ENCODE assay signal across 10 mouse cellular contexts in genomic region chr9:21451870-21452269, GRCm38 (mm10). TPM values are rescaled to one million over a fixed set of nuclear protein-coding genes. Genes with fewer than 3 reads are reported as not detected.
A peak's percentile ranks its signal among the peaks of the same experiment; 100 is the strongest.
DNase-seq lines count a peak whose midpoint lies in the region; ATAC-seq lines count a peak whose summit lies in the region.
"Had no signal": no experiment of that assay in that cellular context is flagged by ENCODE, and none has a peak within 500 bp of the region (broad histone marks: within the 10 kb centered on the region; RNA-seq: fewer than 3 reads in every experiment).

No protein-coding gene starts in this region.

- peaks cover 21% of the 10 kb centered on the region for H3K4me1 ChIP-seq in kidney, embryonic 16.5 days (ENCODE audit: insufficient read depth, low read length)
- H3K4me1 ChIP-seq in heart, embryonic 14.5 days (ENCODE audit: control insufficient read depth in 2 of 2, insufficient read depth in 2 of 2, low read length in 2 of 2) = peaks cover 17 to 35% of the 10 kb centered on the region in 2 experiments

- no peak for DNase-seq in kidney, postnatal 10 days
- DNase-seq in brain, adult 2 months (ENCODE audit: low read depth, low spot score) = peak; percentile 35
- DNase-seq in yolk sac, embryonic 10.5 days (ENCODE audit: low spot score) = no peak
- DNase-seq in layer of hippocampus, adult 8-10 months (ENCODE audit: low spot score in 2 of 2) = no peak
- DNase-seq: adrenal gland, postnatal 25 days; kidney, postnatal 4 days; thymus, adult 18-20 months had no signal

- no peak overlapping the region for H3K4me3 ChIP-seq in kidney, embryonic 16.5 days (ENCODE audit: low read length)
- H3K4me3 ChIP-seq in heart, embryonic 14.5 days (ENCODE audit: control insufficient read depth in 1 of 2, insufficient read depth in 1 of 2, low read depth in 1 of 2, low read length in 2 of 2) = no peak overlapping the region

- H3K9me3 ChIP-seq in kidney, embryonic 16.5 days (ENCODE audit: low read length) = no peaks in the 10 kb centered on the region
- no peaks in the 10 kb centered on the region for H3K9me3 ChIP-seq in heart, embryonic 14.5 days (ENCODE audit: control insufficient read depth, low read length)

- H3K9ac ChIP-seq in kidney, embryonic 16.5 days (replicated peaks; ENCODE audit: low read length) = no peak overlapping the region
- 0 out of 2 replicates have a peak overlapping the region, but pooled peaks have one; percentile 38 for H3K9ac ChIP-seq in heart, embryonic 14.5 days (ENCODE audit: low read length)

- ATAC-seq in kidney, embryonic 16.5 days (ENCODE audit: low FRiP score, low TSS enrichment) = no peak
- ATAC-seq in heart, embryonic 14.5 days (ENCODE audit: insufficient number of reproducible peaks, insufficient read depth, low FRiP score, low read depth) = no peak; the same call in 1 of the 2 replicates
- peak; percentile 28; the same call in 1 of the 2 replicates for ATAC-seq in megakaryocyte progenitor cell, adult 5-6 weeks (replicated peaks; ENCODE audit: poor library complexity)

- H3K27me3 ChIP-seq in kidney, embryonic 16.5 days (ENCODE audit: insufficient read depth, low read length) = no peaks in the 10 kb centered on the region
- H3K27me3 ChIP-seq in heart, embryonic 14.5 days (ENCODE audit: control insufficient read depth, insufficient read depth, low read length) = no peaks in the 10 kb centered on the region

- WGBS in kidney, embryonic 16.5 days = 43% methylated on average over 8 of the region's 8 CpGs
- WGBS in heart, embryonic 14.5 days = 10% methylated on average over 8 of the region's 8 CpGs

- H3K27ac ChIP-seq in kidney, embryonic 16.5 days (ENCODE audit: low read length) = 0 out of 2 replicates have a peak overlapping the region, but pooled peaks have one; percentile 24
- peak overlapping the region in 1 of 2 experiments; percentile 59; a peak in 3 of 4 replicates for H3K27ac ChIP-seq in heart, embryonic 14.5 days (replicated peaks in 1 of 2; ENCODE audit: control insufficient read depth in 1 of 2, insufficient read depth in 1 of 2, low read depth in 2 of 2, low read length in 2 of 2)

- H3K36me3 ChIP-seq in kidney, embryonic 16.5 days (ENCODE audit: insufficient read depth, low read length) = no peaks in the 10 kb centered on the region
- H3K36me3 ChIP-seq in heart, embryonic 14.5 days (ENCODE audit: control insufficient read depth, insufficient read depth, low read length) = peaks cover 3% of the 10 kb centered on the region; the same call in 1 of the 2 replicates

- no peak overlapping the region for H3K4me2 ChIP-seq in kidney, embryonic 16.5 days (replicated peaks; ENCODE audit: low read depth, low read length)
- peak overlapping the region; percentile 5; the same call in 1 of the 2 replicates for H3K4me2 ChIP-seq in heart, embryonic 14.5 days (ENCODE audit: low read length)

RNA-seq across cellular contexts. Expression of gene Dnm2, which starts 27.2 kb away (rescaled TPM):
- 85.7 and 92.4 TPM in 2 replicates for polyA plus RNA-seq in kidney, embryonic 16.5 days (2015; fragmentation: Nextera tagmentation; extraction: Ambion mirVana)
- polyA plus RNA-seq in heart, embryonic 14.5 days (2014; fragmentation: Nextera tagmentation; extraction: Ambion mirVana) = 57.1 and 58.2 TPM in 2 replicates
- 63.4 and 64.5 TPM in 2 replicates for total RNA-seq in megakaryocyte progenitor cell, adult 5-6 weeks (2015)
- total RNA-seq in megakaryocyte progenitor cell, adult 5-6 weeks (2017) = 87.0 and 89.9 TPM in 2 replicates
- 10 to 100 TPM; 60.8 to 76.0 (median 71.2) TPM for total RNA-seq in layer of hippocampus, adult 8-10 months (2022)

RNA-seq across cellular contexts. Expression of gene Qtrt1, which starts 40.2 kb away (rescaled TPM):
- polyA plus RNA-seq in kidney, embryonic 16.5 days (2015; fragmentation: Nextera tagmentation; extraction: Ambion mirVana) = 62.8 and 64.5 TPM in 2 replicates
- polyA plus RNA-seq in heart, embryonic 14.5 days (2014; fragmentation: Nextera tagmentation; extraction: Ambion mirVana) = 22.7 and 24.3 TPM in 2 replicates
- total RNA-seq in megakaryocyte progenitor cell, adult 5-6 weeks (2015) = 34.0 and 37.9 TPM in 2 replicates
- total RNA-seq in megakaryocyte progenitor cell, adult 5-6 weeks (2017) = 16.0 and 27.9 TPM in 2 replicates
- 10 to 100 TPM; 28.5 to 41.7 (median 36.6) TPM for total RNA-seq in layer of hippocampus, adult 8-10 months (2022)

RNA-seq across cellular contexts. Expression of gene Tmed1, which starts 58.2 kb away (rescaled TPM):
- polyA plus RNA-seq in kidney, embryonic 16.5 days (2015; fragmentation: Nextera tagmentation; extraction: Ambion mirVana) = 147 and 151 TPM in 2 replicates
- 77.5 and 81.4 TPM in 2 replicates for polyA plus RNA-seq in heart, embryonic 14.5 days (2014; fragmentation: Nextera tagmentation; extraction: Ambion mirVana)
- total RNA-seq in megakaryocyte progenitor cell, adult 5-6 weeks (2015) = 8.5 and 8.6 TPM in 2 replicates
- total RNA-seq in megakaryocyte progenitor cell, adult 5-6 weeks (2017) = 16.2 and 19.5 TPM in 2 replicates
- total RNA-seq in layer of hippocampus, adult 8-10 months (2022) = 10 to 100 TPM; 10.2 to 16.2 (median 13.8) TPM
